Comparison of ENCODE assay signal across 8 mouse cellular contexts in genomic region chr1:180407171-180407671, GRCm38 (mm10).
DNase-seq lines count a peak whose midpoint lies in the region; ATAC-seq and TF ChIP-seq lines count a peak whose summit lies in the region.

No protein-coding gene starts in this region.

- intact Hi-C loops in heart, postnatal 25 days (cut with DNase I): loop anchor here (1.0 to 5.0 kb wide), 2 partner anchors 75 to 139 kb away; partner anchors contain the start of gene Itpkb

- H3K4me2 ChIP-seq in liver, embryonic 15.5 days: peak overlapping the region; percentile 40
- H3K4me2 ChIP-seq in neural tube, embryonic 12.5 days (replicated peaks): peak overlapping the region; percentile 45

- no peak overlapping the region for H3K9ac ChIP-seq in liver, embryonic 15.5 days
- H3K9ac ChIP-seq in neural tube, embryonic 12.5 days: no peak overlapping the region

- H3K4me3 ChIP-seq in bone marrow macrophage, adult 2 months (ENCODE audit: insufficient read depth, low read length): no peak overlapping the region
- H3K4me3 ChIP-seq in forebrain, embryonic 10.5 days: peak overlapping the region; percentile 42
- H3K4me3 ChIP-seq in liver, embryonic 15.5 days (replicated peaks): no peak overlapping the region
- H3K4me3 ChIP-seq in neural tube, embryonic 12.5 days: no peak overlapping the region

- no peaks in the 10 kb centered on the region for H3K9me3 ChIP-seq in forebrain, embryonic 10.5 days
- H3K9me3 ChIP-seq in liver, embryonic 15.5 days (replicated peaks): no peaks in the 10 kb centered on the region
- H3K9me3 ChIP-seq in neural tube, embryonic 12.5 days: no peaks in the 10 kb centered on the region

- TF ChIP-seq CTCF in bone marrow macrophage, adult 2 months (IDR thresholded peaks at IDR 0.05; ENCODE audit: low read depth, low read length): peak; percentile 97

- peak; percentile 96 for DNase-seq in heart, adult 11 months
- no peak for DNase-seq in heart, postnatal 25 days (ENCODE audit: low spot score)
- peak; percentile 84 for DNase-seq in forebrain, embryonic 10.5 days (ENCODE audit: extremely low spot score, low spot score)
- DNase-seq in induced T-regulatory cell, adult 2 months (ENCODE audit: low read depth): peak; percentile 91
- DNase-seq in thymus, postnatal 10 days (ENCODE audit: low spot score in 2 of 2): peak; percentile 60 to 86

- H3K27ac ChIP-seq in bone marrow macrophage, adult 2 months (ENCODE audit: insufficient read depth, low read depth, low read length): no peak overlapping the region
- H3K27ac ChIP-seq in forebrain, embryonic 10.5 days: peak overlapping the region; percentile 77
- no peak overlapping the region for H3K27ac ChIP-seq in liver, embryonic 15.5 days (replicated peaks)
- H3K27ac ChIP-seq in neural tube, embryonic 12.5 days: no peak overlapping the region

- no peak for TF ChIP-seq POLR2A in bone marrow macrophage, adult 2 months (IDR thresholded peaks at IDR 0.05; ENCODE audit: borderline replicate concordance, low read depth, low read length)

- no peaks in the 10 kb centered on the region for H3K27me3 ChIP-seq in forebrain, embryonic 10.5 days (ENCODE audit: poor library complexity, severe bottlenecking)
- H3K27me3 ChIP-seq in liver, embryonic 15.5 days: peaks cover 7% of the 10 kb centered on the region; the same call in 1 of the 2 replicates
- no peaks in the 10 kb centered on the region for H3K27me3 ChIP-seq in neural tube, embryonic 12.5 days (replicated peaks)

- peaks cover 81% of the 10 kb centered on the region for H3K4me1 ChIP-seq in bone marrow macrophage, adult 2 months (ENCODE audit: control insufficient read depth, insufficient read depth, low read length)
- peaks cover 52% of the 10 kb centered on the region for H3K4me1 ChIP-seq in forebrain, embryonic 10.5 days
- H3K4me1 ChIP-seq in liver, embryonic 15.5 days (replicated peaks): peaks cover 42% of the 10 kb centered on the region
- H3K4me1 ChIP-seq in neural tube, embryonic 12.5 days: peaks cover 5% of the 10 kb centered on the region; the same call in 1 of the 2 replicates

- ATAC-seq in liver, embryonic 15.5 days (ENCODE audit: insufficient read depth): 0 out of 2 replicates have a peak, but pooled peaks have one; percentile 24
- peak; percentile 67 for ATAC-seq in neural tube, embryonic 12.5 days (ENCODE audit: low FRiP score, low read depth)

- no peaks in the 10 kb centered on the region for H3K36me3 ChIP-seq in forebrain, embryonic 10.5 days (replicated peaks)
- no peaks in the 10 kb centered on the region for H3K36me3 ChIP-seq in liver, embryonic 15.5 days (replicated peaks)
- H3K36me3 ChIP-seq in neural tube, embryonic 12.5 days: no peaks in the 10 kb centered on the region

- 8% methylated on average over 16 of the region's 16 CpGs for WGBS in forebrain, embryonic 10.5 days
- 17% methylated on average over 16 of the region's 16 CpGs for WGBS in liver, embryonic 15.5 days (ENCODE audit: insufficient replicate concordance)
- 12% methylated on average over 16 of the region's 16 CpGs for whole genome bisulfite sequencing in neural tube, embryonic 12.5 days
